Mouse (Mus musculus) limb, embryonic 15.5 days (tissue): ENCODE results near the gene Olfr1177-ps. TPM values are rescaled to one million over a fixed set of nuclear protein-coding genes. Genes with fewer than 3 reads are reported as not detected.

ENCODE experiments used
- ATAC-seq: fragments of 200-750 bp; cut with Nextera tagmentation; 2 replicates; pipeline ENCODE4 v1.8.0; 2017; ENCODE audit warnings: low read depth, moderate TSS enrichment; ENCODE audit not compliant: insufficient number of reproducible peaks, low FRiP score, low TSS enrichment
- H3K27ac ChIP-seq: fragments of 300-500 bp; sonication (generic); 2 replicates; pipeline ENCODE4 v1.5.1; 2015; ENCODE audit warnings: moderate library complexity, mild to moderate bottlenecking, inconsistent platforms
- H3K27me3 ChIP-seq: fragments of 300-500 bp; sonication (generic); 2 replicates; pipeline ENCODE4 v1.6.1; 2015; ENCODE audit warnings: inconsistent platforms
- H3K36me3 ChIP-seq: fragments of 300-500 bp; sonication (generic); 2 replicates; pipeline ENCODE4 v1.6.1; 2015; ENCODE audit warnings: inconsistent platforms
- H3K4me1 ChIP-seq: fragments of 300-500 bp; sonication (generic); 2 replicates; pipeline ENCODE4 v1.6.1; 2015; ENCODE audit warnings: inconsistent platforms
- H3K4me2 ChIP-seq: fragments of 300-500 bp; sonication (generic); 2 replicates; pipeline ENCODE4 v1.6.1; 2015; ENCODE audit warnings: mild to moderate bottlenecking, inconsistent platforms
- H3K4me3 ChIP-seq: fragments of 300-500 bp; sonication (generic); 2 replicates; pipeline ENCODE4 v1.5.1; 2015; ENCODE audit warnings: mild to moderate bottlenecking, inconsistent platforms
- H3K9ac ChIP-seq: fragments of 300-500 bp; sonication (generic); 2 replicates; pipeline ENCODE4 v1.6.1; 2015; ENCODE audit warnings: inconsistent platforms
- H3K9me3 ChIP-seq: fragments of 300-500 bp; sonication (generic); 2 replicates; pipeline ENCODE4 v1.6.1; 2016; ENCODE audit warnings: inconsistent platforms
- WGBS: fragments of 180-500 bp; shearing (Covaris S2); methylation state at CpG from one replicate; pipeline ENCODE4 v1.1.7; 2015; 5-methylcytosine and 5-hydroxymethylcytosine counted together
- polyA plus RNA-seq: library from polyadenylated mRNA; unstranded; fragments of >200 nt; fragmentation: Nextera tagmentation; extraction: Ambion mirVana; gene quantifications from 2 replicates; pipeline ENCODE4 v1.2.1, GENCODE M21; 2015

Gene Olfr1177-ps
- not detected in 2 replicates for polyA plus RNA-seq

GRCm38 (mm10) chr2:88346392-88346791 lies at the start of gene Olfr1177-ps:
Olfr1177-ps (minus strand) TSS chr2:88346492.
- H3K4me3 ChIP-seq = no peak within 1 kb of the TSS
- no peak within 1 kb of the TSS for H3K4me2 ChIP-seq
- ATAC-seq = no peak
- 81% methylated on average over 1 of the region's 1 CpGs for WGBS
- H3K9me3 ChIP-seq = no peaks in the 10 kb centered on the region
- H3K9ac ChIP-seq = no peak within 1 kb of the TSS
- H3K4me1 ChIP-seq = no peaks in the 10 kb centered on the region
- H3K27me3 ChIP-seq = no peaks in the 10 kb centered on the region
- no peak within 1 kb of the TSS for H3K27ac ChIP-seq
- H3K36me3 ChIP-seq = no peaks in the 10 kb centered on the region

- no peaks in the 10 kb centered on the region for H3K27me3 ChIP-seq
- no peaks in the 10 kb centered on the region for H3K36me3 ChIP-seq
- H3K27ac ChIP-seq = no peak within 1 kb of the TSS
- H3K4me2 ChIP-seq = no peak within 1 kb of the TSS
- no peaks in the 10 kb centered on the region for H3K4me1 ChIP-seq
- no peaks in the 10 kb centered on the region for H3K9me3 ChIP-seq
- H3K4me3 ChIP-seq = no peak within 1 kb of the TSS
- WGBS = 62% methylated on average over 1 of the region's 1 CpGs
- no peak within 1 kb of the TSS for H3K9ac ChIP-seq
- no peak for ATAC-seq
These were observed 40.5 kb upstream of the Olfr1177-ps start, which contains the start of gene Olfr1178 for GRCm38 (mm10) chr2:88386762-88387161. Olfr1178 (plus strand) TSS chr2:88387062.

- no peak overlapping the region for H3K9ac ChIP-seq
- H3K36me3 ChIP-seq = no peaks in the 10 kb centered on the region
- no peaks in the 10 kb centered on the region for H3K9me3 ChIP-seq
- no peak overlapping the region for H3K4me2 ChIP-seq
- 4% methylated on average over 2 of the region's 2 CpGs for WGBS
- no peaks in the 10 kb centered on the region for H3K4me1 ChIP-seq
- H3K4me3 ChIP-seq = no peak overlapping the region
- H3K27ac ChIP-seq = no peak overlapping the region
- ATAC-seq = no peak
- H3K27me3 ChIP-seq = no peaks in the 10 kb centered on the region
These were observed 10.0 kb upstream of the Olfr1177-ps start for GRCm38 (mm10) chr2:88356304-88356703.

- Histone ChIP-seq H3K9ac (no peak within 1 kb of the TSS), H3K27me3 (no peaks in the 10 kb centered on the region), H3K4me2 (no peak within 1 kb of the TSS), H3K9me3 (no peaks in the 10 kb centered on the region), H3K27ac (no peak within 1 kb of the TSS), H3K4me3 (no peak within 1 kb of the TSS), H3K4me1 (no peaks in the 10 kb centered on the region), H3K36me3 (no peaks in the 10 kb centered on the region)
- ATAC-seq = no peak
- WGBS = 63% methylated on average over 1 of the region's 1 CpGs
These were observed 9.9 kb downstream of the Olfr1177-ps start, which contains the start of gene Olfr1176 for GRCm38 (mm10) chr2:88336421-88336820. Olfr1176 (plus strand) TSS chr2:88336721.

GRCm38 (mm10) chr2:88327115-88327514 lies 19.2 kb downstream of the Olfr1177-ps start, which contains the start of gene Olfr1175-ps:
Olfr1175-ps (minus strand) TSS chr2:88327215.
- Histone ChIP-seq H3K4me3 (no peak within 1 kb of the TSS), H3K36me3 (no peaks in the 10 kb centered on the region), H3K27ac (no peak within 1 kb of the TSS), H3K9me3 (no peaks in the 10 kb centered on the region), H3K9ac (no peak within 1 kb of the TSS), H3K4me1 (no peaks in the 10 kb centered on the region), H3K27me3 (no peaks in the 10 kb centered on the region), H3K4me2 (no peak within 1 kb of the TSS)
- WGBS = 84% methylated on average over 2 of the region's 2 CpGs
- ATAC-seq = no peak

- Histone ChIP-seq H3K4me1 (no peaks in the 10 kb centered on the region), H3K9me3 (no peaks in the 10 kb centered on the region), H3K4me2 (no peak within 1 kb of the TSS), H3K4me3 (no peak within 1 kb of the TSS), H3K27me3 (no peaks in the 10 kb centered on the region), H3K36me3 (no peaks in the 10 kb centered on the region), H3K27ac (no peak within 1 kb of the TSS), H3K9ac (no peak within 1 kb of the TSS)
- no peak for ATAC-seq
- WGBS = 90% methylated on average over 4 of the region's 4 CpGs
These were observed 31.3 kb downstream of the Olfr1177-ps start, which contains the start of gene Olfr1174-ps for GRCm38 (mm10) chr2:88315035-88315434. Olfr1174-ps (minus strand) TSS chr2:88315135.

Other genes with a start within 250 kb of the Olfr1177-ps start
- not detected in 2 replicates for gene Olfr1166, start 218.2 kb downstream of the Olfr1177-ps start, polyA plus RNA-seq
- gene Olfr1167, start 191.3 kb downstream of the Olfr1177-ps start, polyA plus RNA-seq = not detected in 2 replicates
- gene Olfr1168, start 164.6 kb downstream of the Olfr1177-ps start, polyA plus RNA-seq = not detected in 2 replicates
- not detected in 2 replicates for gene Olfr1170, start 118.2 kb downstream of the Olfr1177-ps start, polyA plus RNA-seq
- gene Olfr1173, start 66.6 kb downstream of the Olfr1177-ps start, polyA plus RNA-seq = not detected in 2 replicates
- not detected in 2 replicates for gene Olfr1174-ps, start 31.4 kb downstream of the Olfr1177-ps start, polyA plus RNA-seq
- not detected in 2 replicates for gene Olfr1175-ps, start 19.3 kb downstream of the Olfr1177-ps start, polyA plus RNA-seq
- not detected in 2 replicates for gene Olfr1176, start 9.8 kb downstream of the Olfr1177-ps start, polyA plus RNA-seq
- not detected in 2 replicates for gene Olfr1178, start 40.6 kb upstream of the Olfr1177-ps start, polyA plus RNA-seq
- gene Olfr1179, start 60.0 kb upstream of the Olfr1177-ps start, polyA plus RNA-seq = not detected in 2 replicates
- not detected in 2 replicates for gene Olfr1180, start 72.7 kb upstream of the Olfr1177-ps start, polyA plus RNA-seq
- gene Olfr1181, start 79.7 kb upstream of the Olfr1177-ps start, polyA plus RNA-seq = not detected in 2 replicates
- not detected in 2 replicates for gene Gm13757, start 102.6 kb upstream of the Olfr1177-ps start, polyA plus RNA-seq
- gene Olfr1183, start 108.4 kb upstream of the Olfr1177-ps start, polyA plus RNA-seq = not detected in 2 replicates
- not detected in 2 replicates for gene Olfr1184, start 137.1 kb upstream of the Olfr1177-ps start, polyA plus RNA-seq
- gene Olfr1185-ps1, start 146.8 kb upstream of the Olfr1177-ps start, polyA plus RNA-seq = not detected in 2 replicates
- not detected in 2 replicates for gene Olfr1186, start 172.1 kb upstream of the Olfr1177-ps start, polyA plus RNA-seq
- not detected in 2 replicates for gene Olfr1188, start 210.4 kb upstream of the Olfr1177-ps start, polyA plus RNA-seq
- gene Olfr1189, start 240.0 kb upstream of the Olfr1177-ps start, polyA plus RNA-seq = not detected in 2 replicates